In the genomic region with DNA sequence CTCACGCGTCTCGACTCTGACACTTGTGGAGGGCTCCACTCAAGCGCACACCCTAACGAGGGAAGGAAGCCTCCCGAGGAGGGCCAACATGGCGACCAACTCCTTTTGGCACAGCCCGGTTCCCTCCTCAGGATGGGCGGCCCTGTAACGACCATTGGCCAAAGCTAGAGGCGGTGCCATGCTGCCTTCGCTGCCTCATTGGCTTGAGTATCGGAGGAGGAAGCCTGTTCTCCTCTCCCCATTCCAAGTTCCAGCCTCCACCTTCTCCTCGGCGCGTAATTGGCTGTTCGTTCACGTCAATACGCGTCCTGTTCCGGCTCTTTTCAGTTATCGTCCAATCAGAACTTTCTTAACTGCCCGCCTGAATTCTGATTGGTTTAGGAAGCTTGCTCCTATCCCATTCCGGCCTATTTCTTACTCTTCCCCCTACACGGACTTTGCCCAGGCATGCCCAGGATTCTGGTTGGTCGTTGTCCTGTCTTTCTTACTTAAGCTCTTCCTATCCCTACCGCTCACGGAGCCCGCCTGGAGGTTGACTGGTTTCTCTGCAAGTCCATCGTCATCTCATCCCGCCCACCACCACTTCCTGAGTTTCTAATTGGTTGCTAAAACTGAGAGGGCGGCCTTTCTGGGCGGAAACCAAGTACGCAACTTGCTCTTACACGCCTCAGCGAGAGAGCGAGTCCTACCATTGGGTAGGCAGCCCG, we compare ENCODE assay signal across 8 mouse cellular contexts. TPM values are rescaled to one million over a fixed set of nuclear protein-coding genes. Genes with fewer than 3 reads are reported as not detected.
A peak's percentile ranks its signal among the peaks of the same experiment; 100 is the strongest.
DNase-seq lines count a peak whose midpoint lies in the region; ATAC-seq lines count a peak whose summit lies in the region.

TSS of gene Sp1 (plus strand) at position 655 of the 707 bp plus-strand sequence.

- peak; percentile 99 for ATAC-seq in hindbrain, embryonic 15.5 days (ENCODE audit: low FRiP score, low read depth)

- H3K9me3 ChIP-seq in hindbrain, embryonic 15.5 days, result no peaks in the 10 kb centered on the region

- peak within 1 kb of the TSS; percentile 99 for H3K27ac ChIP-seq in hindbrain, embryonic 15.5 days (replicated peaks)

- H3K4me1 ChIP-seq in hindbrain, embryonic 15.5 days (replicated peaks), result peaks cover 44% of the 10 kb centered on the region

- peak within 1 kb of the TSS; percentile 58 for H3K4me2 ChIP-seq in hindbrain, embryonic 15.5 days

- peak within 1 kb of the TSS; percentile 86 for H3K9ac ChIP-seq in hindbrain, embryonic 15.5 days

- WGBS in hindbrain, embryonic 15.5 days, result under 1% methylated on average over 38 of the region's 38 CpGs

- no peaks in the 10 kb centered on the region for H3K27me3 ChIP-seq in hindbrain, embryonic 15.5 days

- H3K36me3 ChIP-seq in hindbrain, embryonic 15.5 days, result peaks cover 26% of the 10 kb centered on the region

- DNase-seq in T-cell, adult 2 months (ENCODE audit: low spot score), result peak; percentile 100
- DNase-seq in cerebellum, postnatal 36 days, result peak; percentile 97 to 99
- peak; percentile 99 to 100 for DNase-seq in frontal cortex, postnatal 36 days (ENCODE audit: low spot score in 2 of 2)
- DNase-seq in left cerebral cortex, adult 11 months (ENCODE audit: low spot score), result peak; percentile 100
- DNase-seq in lung, postnatal 4 days, result peak; percentile 98 to 99
- DNase-seq in retina, postnatal 7 days (ENCODE audit: low read depth, low spot score), result peak; percentile 99
- DNase-seq in urinary bladder, adult 2 months (ENCODE audit: low spot score), result peak; percentile 98

- peak within 1 kb of the TSS; percentile 85 for H3K4me3 ChIP-seq in hindbrain, embryonic 15.5 days

RNA-seq across cellular contexts. Expression of gene Sp1, which starts in this region (rescaled TPM):
- 3.4 and 4.0 TPM in 2 replicates for polyA plus RNA-seq in hindbrain, embryonic 15.5 days (2015; fragmentation: Nextera tagmentation; extraction: Ambion mirVana)
- polyA plus RNA-seq in urinary bladder, adult 2 months (2012; rRNA removed), result 19.1 and 24.2 TPM in 2 replicates

Comparison
In these comparisons a context has a peak if more than half of its experiments do, and no peak if none do; other contexts are left out.
1. Peak in every context shown above with its lines: DNase-seq, ATAC-seq, H3K4me3 ChIP-seq and H3K27ac ChIP-seq.